Mouse (Mus musculus) cerebellum, adult 9-11 months (tissue): ENCODE measurements around the gene Scyl1.

Experiments used
- DNase-seq: peaks from one replicate; pipeline ENCODE4 v3.0.0; 2022

Scyl1 gene

DNA sequence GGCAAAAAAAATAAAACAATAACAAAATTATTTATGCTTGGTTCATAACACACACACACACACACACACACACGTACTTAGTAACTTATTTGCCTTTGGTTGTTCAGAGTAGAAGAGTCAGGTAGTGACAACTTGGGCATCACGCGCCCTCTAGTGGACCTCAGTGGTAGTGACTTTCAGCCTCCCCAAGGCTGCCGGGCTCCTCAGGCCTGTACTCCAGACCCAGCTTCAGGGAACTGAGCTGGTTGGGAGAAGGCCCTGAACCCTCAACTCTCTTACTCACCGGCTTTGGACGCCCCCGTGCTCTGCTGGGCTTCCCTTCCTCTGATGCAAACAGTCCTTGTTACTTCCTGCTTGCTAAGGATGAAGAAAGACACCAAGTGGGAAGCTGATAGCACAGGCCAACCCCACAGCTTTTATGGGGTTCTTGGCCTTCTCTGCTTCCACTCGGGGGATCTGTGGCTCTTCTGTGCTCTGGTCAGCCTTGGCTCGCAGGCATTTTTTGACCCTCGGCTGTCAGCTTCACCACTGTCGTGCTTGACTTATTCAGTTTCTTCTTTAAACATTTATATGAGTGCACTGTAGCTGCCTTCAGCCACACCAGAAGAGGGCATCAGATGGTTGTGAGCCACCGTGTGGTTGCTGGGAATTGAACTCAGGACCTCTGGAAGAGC, 15.4 kb upstream of the Scyl1 start:
- peak; percentile 85 for DNase-seq

DNA sequence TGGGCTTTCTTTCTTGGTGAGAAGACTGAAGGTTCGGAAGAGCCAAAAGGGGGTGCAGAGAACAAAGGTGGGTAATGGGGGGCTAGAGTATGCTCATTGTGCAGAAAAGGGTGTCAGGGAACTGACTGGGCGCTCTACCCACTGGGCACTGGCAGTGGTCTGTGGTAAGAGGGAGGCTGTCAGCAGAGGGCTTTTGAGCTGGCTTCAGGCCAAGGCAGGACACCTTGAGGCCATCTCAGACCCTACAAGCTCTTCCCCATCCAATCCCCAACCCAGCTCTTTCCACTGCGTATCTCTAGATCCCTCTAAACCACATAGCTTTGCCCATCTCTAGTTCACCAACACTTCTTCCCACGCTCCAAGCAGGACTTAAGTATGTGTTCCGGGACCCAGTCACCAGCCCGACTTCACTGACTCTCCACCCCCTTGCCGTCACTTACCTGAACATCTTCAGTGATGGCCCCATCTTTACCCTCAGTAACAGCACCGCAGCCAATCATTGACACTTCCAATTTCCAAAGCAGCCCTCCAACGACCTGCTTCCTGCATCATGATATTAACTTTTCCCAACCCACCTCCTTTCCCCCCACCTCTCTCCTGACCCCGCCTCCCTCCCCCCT, 13.8 kb upstream of the Scyl1 start:
- DNase-seq = no peak

DNA sequence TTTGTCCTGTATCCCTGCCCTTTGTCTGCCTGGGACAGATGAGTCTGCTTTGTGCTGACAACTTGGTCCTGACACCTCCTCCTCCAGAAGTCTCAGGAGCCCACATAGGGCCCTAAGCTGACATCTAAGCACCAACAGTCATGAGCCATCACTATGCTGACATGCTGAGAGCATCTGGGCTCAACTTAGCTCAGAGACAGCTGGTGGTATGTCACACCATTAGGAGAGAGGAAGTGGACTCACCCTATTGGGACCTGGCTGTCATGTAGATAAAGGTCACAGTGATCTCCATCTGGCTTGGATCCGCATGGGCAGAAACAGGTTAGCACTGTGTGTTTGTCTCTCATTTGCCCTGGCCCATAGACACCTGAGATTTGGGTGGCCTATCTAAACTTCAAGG, 10.9 kb upstream of the Scyl1 start:
- DNase-seq = no peak

DNA sequence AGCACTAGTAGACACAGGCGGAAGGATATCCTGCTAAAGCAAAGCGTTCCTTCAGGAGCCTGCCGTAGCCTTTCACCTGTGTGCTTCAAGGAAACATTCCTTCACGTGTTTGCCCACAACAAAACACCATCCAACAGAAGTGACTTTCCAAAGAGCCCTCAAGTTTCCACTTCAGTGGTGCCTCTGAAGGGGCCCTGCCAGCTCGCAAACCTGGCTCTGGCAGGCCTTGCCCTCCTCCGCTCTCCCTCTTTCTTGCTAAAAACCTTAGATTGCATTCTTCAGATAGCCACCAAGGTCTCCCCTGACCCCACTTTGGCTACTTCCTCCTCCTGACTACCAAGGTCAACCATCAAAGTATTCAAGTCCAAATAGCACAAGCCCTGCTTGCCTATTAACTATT, 10.3 kb upstream of the Scyl1 start:
- DNase-seq = no peak

DNA sequence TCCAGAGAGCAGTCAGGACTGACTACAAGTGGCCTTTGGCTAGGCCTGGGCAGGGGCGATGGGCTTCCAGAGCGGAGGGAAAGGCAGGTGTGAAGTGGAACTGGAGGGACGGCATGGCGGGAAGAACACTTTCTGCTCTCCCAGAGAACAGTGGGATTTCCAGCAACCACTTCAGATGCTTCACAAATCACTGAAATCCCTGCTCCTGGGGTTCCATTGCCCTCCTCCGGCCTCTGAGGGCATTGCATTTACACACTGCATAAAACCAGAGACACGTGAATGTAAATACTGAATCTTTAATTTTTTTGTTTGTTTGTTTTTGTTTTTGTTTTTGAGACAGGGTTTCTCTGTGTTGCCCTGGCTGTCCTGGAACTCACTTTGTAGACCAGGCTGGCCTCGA, 9.0 kb upstream of the Scyl1 start:
- DNase-seq = no peak

DNA sequence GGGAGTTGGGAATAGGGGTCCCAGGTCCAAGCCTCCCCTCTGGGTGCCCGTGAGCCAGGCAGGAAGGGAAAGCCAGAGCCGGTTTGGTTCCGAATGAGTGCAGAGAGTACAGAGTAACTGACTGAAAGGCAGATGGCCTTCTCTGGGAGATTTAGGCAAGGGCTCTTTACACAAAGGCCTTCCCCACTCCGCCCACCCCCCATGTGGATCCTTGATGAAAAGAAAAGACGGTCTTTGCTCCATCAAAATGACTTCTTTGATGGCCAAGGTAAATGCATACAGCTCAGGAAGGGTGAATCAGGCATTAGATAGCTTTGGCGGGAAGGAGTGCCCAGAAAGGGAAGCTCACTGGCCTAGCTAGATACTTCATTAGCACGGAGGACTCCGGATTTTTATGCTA, 7.1 kb upstream of the Scyl1 start:
- no peak for DNase-seq

DNA sequence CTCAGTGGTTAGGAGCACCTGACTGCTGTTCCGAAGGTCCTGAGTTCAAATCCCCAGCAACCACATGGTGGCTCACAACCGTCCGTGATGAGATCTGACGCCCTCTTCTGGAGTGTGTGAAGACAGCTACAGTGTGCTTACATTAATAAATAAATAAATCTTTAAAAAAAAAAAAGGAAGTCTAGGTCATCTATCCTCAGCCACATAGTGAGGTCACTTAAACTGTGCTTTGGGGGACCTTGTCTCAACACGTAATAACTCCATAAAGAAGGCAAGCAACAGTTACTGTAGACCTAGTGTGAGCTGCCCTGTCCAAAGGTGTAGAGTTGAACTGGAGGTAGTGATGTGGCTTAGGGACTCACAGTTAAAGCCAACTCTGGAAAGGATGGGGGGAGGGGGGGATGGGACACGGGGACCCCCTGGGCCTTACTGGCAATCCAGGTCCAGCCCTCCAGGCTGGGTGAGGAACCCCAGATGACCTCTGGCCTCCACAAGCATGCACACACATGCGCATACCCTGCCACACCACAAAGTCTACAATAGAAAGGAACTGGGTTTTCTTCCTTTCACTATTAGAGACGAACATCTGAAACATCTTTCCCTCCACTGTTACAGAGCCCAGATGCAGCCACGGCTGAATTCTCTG, 6.3 kb upstream of the Scyl1 start:
- DNase-seq = no peak

DNA sequence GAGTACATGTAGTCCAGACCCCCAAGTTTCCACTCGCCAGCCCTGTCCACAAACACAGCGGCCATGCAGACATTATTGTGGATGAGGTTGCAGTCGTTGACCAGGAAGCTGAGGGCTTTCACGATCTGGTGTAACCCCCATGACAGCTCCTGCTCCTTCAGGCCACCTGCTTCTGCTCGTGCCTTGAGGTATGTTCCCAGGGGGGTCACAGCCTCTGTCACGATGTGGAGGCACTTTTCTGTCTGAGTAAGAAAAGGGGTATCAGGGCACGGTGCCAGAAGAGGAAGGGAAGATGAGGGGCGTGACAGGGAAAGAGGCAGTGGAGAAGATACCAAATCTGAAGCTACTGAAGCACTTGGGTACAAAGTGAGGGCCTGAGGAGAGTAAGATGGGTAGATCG, 908 bp downstream of the Scyl1 start:
- peak; percentile 66 for DNase-seq

DNA sequence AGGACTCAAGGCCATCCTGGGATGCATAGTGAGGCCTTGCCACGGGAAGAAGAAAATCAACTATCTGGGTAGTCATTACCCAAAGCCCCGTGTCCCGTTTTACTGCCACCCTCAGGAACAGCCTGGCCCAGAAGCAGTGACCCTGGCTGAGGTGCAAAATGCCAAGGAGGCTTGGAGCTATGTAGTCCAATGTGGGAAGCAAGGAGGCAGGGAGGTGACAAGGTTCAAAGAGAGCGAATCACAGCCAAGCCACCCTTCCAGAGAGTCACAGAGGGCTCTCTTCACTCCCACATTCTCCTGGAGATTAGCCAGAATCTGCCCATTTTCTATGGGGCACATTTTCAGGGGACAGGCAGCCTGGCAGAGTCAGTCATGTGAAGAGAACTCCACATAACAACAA, 3.9 kb downstream of the Scyl1 start:
- DNase-seq = no peak

DNA sequence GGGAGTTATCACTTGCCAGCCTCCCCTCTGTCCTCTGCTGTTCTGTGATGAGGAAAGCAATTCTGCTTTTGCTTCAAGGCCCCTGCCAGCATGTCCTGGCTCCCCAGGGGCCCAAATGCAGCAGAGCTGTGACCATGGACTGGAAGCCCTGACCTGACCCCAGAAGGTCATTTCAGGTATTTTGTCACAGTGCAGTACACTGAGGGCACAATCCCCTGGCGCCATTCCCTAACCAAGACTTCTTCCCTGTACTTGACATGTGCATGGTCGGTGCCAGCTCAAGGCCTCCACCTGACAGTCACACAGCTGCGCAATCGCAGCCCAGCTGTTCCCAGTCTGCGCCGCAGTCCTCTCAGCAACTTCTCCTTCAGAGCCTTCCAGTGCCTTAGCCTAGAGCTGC, 8.1 kb downstream of the Scyl1 start:
- DNase-seq = no peak

DNA sequence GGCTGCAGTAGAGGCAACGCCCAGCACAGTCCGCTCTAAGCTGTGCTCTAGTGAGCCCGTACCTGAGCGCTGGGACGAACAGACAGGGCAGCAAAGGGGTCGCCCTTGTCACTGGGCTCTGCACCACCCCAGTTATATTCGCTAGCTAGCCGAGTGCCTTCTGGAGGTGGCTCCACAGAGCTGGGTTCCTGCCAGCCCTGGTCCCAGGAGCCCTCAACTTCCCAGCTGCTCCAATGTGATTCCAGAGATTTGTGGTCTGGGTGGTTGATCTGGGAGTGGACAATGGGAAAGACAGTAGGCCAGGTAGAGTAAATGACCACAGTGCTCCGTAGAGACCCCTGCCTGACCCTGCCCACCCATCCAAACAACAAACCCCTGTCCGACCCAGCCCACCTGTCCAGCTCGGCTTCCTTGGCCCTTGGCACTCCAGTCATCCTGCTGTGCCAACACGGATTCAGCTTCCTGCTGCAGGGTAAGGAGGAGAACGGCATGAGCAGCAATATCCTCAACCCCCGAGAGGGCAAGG, 12.3 kb downstream of the Scyl1 start:
- DNase-seq = peak; percentile 43

DNA sequence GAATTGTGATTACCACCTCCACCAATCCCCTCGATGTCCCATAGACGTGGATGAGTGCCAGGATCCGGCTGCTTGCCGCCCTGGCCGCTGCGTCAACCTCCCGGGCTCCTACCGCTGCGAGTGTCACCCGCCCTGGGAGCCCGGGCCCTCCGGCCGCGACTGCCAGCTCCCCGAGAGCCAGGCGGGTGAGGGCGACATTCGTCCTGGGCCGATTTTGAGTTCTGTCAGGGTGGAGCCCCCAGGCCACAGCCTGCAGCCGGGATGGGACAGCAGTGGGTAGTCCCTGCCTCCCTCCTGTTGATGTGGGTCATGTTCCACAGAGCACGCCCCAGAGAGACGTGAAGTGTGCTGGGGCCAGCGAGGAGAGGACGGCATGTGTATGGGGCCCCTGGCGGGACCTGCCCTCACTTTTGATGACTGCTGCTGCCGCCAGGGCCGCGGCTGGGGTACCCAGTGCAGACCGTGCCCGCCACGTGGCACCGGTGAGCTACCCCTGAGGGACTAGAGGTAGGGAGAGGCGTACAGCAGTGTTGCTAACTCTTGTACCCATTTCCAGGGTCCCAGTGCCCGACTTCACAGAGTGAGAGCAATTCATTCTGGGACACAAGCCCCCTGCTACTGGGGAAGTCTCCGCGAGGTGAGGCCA, 14.1 kb downstream of the Scyl1 start:
- no peak for DNase-seq

DNA sequence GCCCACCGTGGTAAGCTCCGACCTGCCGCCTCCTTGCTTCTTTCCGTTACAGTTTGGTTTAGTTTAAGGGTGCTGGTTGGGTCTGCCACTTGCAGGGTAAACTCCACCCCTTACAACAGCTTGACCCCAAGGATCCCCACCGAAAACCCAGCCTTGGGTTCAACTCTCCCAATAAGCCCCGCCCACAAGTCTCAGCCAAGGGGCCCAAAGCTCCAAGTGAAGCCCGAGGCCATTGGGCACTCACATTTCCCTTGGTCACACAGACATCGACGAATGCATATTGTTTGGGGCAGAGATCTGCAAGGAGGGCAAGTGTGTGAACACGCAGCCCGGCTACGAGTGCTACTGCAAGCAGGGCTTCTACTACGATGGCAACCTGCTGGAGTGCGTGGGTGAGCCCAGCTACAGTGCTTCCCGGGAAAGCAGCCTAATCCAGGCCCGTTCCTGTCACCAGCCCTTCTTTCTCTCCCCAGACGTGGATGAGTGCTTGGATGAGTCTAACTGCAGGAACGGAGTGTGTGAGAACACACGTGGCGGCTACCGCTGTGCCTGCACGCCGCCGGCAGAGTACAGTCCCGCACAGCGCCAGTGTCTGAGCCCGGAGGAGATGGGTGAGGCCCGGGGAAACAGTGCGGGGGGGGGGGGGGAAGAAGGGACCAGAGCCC, 14.8 kb downstream of the Scyl1 start:
- peak; percentile 46 for DNase-seq

DNA sequence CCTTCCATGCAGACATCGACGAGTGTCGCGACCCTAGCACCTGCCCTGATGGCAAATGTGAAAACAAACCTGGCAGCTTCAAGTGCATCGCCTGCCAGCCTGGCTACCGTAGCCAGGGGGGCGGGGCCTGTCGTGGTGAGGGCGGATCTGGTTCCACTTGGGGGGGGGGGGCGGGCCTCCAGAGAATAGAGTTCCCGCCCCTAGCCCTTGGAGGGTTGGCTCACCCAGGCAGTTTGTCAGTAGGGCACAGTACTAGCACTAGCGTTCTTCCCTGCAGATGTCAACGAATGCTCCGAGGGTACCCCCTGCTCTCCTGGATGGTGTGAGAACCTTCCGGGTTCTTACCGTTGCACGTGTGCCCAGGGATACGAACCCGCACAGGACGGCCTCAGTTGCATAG, 19.5 kb downstream of the Scyl1 start:
- peak; percentile 28 for DNase-seq

DNA sequence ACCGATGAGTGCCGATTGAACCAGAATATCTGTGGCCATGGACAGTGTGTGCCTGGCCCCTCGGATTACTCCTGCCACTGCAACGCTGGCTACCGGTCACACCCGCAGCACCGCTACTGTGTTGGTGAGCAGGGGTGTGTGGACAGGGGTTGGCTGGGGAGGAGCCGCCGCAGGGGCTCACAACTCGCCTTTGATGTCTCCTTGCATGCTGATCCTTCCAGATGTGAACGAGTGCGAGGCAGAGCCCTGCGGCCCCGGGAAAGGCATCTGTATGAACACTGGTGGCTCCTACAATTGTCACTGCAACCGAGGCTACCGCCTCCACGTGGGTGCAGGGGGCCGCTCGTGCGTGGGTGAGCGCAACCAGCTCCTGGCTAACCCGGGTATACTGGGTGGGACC, 20.3 kb downstream of the Scyl1 start:
- peak; percentile 24 for DNase-seq

DNA sequence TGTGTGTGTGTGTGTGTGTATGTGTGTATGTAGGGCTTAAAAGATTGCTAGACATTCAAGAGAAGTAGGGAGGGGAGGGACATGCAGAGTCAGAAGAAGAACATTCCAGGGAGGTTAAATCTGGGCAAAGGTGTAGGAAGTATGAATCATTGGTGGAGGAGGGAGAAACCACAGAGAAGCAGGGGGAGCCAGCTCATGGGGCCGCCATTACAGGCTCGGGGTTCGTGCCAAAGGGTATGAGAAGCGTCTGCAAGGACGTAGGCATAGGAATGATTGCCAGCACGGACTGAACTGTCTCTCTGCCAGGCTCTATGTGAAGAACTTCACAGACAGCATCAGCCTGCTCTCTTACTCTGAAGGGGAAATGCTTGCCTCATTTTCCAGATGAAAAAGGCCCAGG, 21.7 kb downstream of the Scyl1 start:
- DNase-seq = no peak

DNA sequence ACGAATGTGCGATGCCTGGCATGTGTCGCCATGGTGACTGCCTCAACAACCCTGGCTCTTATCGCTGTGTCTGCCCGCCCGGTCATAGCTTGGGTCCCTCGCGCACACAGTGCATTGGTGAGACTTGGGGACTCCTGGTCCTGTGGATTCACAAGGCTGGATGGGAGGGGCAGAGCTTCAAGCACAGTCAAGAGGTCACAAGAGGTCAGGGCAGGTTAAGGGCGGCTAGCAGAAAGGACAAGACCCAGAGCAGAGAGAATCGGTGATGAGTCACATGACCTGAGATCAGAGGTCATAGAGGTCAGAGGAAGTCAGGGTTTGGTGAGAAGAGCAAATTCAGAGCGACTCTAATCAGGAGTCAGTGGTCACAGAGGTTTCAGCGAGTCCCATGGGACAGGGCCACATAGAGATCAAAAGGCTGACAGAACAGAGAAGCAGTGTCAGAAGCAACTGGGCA, 24.3 kb downstream of the Scyl1 start:
- DNase-seq = no peak

DNA sequence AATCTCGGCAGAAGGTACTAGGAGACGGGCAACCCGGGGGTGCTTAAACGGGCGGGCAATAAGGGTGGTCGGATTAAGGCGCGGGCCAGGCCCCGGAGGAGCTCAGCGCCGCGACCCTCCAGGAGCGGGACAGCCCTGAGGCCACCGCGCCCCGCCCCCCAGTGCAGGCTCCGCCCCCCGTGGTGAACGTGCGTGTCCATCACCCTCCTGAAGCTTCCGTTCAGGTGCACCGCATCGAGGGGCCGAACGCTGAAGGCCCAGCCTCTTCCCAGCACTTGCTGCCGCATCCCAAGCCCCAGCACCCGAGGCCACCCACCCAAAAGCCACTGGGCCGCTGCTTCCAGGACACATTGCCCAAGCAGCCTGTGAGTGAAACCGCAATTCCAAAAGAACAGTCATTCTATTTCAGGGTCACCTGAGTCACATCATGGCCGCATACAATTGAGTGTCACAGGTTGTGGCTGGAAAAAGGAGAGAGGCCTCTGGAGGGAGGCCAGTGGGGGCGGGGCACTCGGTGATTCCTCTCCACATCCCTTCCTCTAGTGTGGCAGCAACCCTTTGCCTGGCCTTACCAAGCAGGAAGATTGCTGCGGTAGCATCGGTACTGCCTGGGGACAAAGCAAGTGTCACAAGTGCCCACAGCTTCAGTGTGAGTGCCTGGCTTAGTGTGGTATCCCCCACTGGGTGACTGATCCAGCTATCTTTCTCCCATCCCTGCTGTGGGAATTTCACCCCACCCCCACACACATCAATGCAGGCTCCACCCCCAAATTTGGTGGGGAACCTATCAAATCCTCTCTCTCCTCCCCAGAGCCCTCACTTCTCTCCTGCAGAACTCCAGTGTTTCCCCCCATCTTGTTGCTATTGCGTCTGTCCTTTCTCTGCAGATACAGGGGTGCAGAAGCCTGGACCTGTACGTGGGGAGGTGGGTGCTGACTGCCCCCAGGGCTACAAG, 25.2 kb downstream of the Scyl1 start:
- DNase-seq = no peak

DNA sequence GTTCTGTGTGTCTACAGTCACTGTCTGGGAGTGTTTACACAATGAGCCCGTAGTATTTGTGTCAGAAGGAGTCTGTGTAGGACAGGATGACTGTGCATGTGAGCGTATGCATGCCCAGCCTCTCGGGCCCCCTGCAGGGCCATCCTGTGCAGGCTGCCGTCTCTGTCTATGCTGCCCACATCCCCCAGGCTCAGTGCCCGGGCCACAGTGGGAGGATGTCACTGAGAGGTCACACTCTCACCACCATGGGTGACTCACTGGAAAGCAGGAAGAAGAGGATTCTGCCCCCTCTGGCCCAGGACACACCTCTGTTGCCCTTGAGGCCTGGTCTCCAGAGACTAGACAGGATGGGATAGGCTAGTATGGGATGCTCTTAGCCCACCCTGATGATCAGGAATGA, 27.6 kb downstream of the Scyl1 start:
- DNase-seq = peak; percentile 75

DNA sequence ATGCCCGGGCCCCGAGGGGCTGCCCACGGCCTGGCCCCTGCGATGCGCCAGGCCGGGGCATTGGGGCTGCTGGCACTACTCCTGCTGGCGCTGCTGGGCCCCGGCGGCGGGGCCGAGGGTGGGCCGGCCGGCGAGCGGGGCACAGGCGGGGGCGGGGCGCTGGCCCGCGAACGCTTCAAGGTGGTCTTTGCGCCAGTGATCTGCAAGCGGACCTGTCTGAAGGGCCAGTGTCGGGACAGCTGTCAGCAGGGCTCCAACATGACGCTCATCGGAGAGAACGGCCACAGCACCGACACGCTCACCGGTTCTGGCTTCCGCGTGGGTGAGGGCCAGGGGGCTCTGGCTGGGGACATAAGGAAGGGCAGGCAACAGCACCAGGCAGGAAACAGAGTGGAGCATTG, 29.0 kb downstream of the Scyl1 start:
- no peak for DNase-seq

DNA sequence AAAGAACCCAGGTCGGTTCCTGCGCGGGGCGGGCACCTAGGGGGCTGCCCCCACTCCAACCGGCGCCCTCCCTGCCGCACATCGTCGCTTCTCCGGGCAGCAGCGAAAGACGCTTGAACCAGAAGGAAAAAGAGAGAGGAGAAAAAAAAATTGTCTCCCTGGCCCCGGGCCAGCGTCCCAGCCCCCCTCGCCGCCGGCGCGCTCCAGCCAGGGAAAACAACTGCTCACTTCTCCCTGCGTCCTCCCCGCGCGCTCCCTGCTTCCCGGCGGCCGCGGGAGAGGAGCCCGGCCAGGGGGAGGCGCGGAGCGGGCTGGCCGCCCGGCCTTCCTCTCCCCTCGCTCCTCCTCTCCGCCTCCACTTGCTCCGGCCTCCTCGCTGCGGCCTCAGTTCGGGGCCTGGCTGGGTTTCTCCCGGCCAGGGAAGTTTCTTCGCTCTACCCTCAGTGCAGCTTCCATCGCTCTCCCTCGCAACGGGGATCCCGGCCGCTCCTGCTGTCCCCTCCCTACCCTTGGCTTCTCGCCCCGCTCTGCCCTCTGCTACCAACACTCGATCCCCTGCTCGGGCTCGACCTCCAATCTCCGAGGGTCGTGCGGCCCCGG, 29.5 kb downstream of the Scyl1 start:
- peak; percentile 87 for DNase-seq
